Mouse (Mus musculus) right cerebral cortex, adult 2 months (tissue): ENCODE measurements around the gene Trappc1.
"Not testable (repeated sequence)": the region's sequence is repeated elsewhere in the genome, so short reads cannot be mapped to it uniquely, and the experiment has no call there.

Source experiments
- DNase-seq, 2 experiments: peaks; one replicate each; pipeline ENCODE4 v3.0.0; 2021 to 2022; ENCODE audit warnings: low spot score in 2 of 2

Trappc1 gene

DNA sequence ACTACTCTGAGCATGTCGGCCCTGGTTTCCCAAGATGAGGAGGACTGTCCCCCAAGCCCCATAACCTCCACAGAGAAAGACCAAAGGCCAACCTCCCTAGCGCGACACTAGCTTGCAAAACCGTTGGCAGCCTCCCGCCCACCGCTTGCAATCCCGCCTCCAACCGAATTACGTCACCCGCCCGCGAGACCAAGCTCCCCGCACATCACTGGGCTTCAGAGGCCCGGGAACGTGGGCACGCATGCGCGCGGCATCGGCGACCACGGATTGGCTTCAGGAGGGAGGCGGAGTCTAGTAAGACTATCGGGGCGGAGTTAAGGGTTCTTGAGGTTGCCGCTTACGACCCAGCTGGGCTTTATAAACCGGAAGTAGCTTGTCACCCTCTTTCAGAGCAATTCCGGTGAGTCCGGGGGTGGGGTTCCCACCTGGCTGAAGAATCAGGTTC, at the start of gene Trappc1, which contains the start of gene Cntrob:
Trappc1 (plus strand) TSS at position 314 of the 445 bp plus-strand sequence.
Cntrob (minus strand) TSS at position 109 of the 445 bp plus-strand sequence.
- peak; percentile 98 to 99 for DNase-seq

DNA sequence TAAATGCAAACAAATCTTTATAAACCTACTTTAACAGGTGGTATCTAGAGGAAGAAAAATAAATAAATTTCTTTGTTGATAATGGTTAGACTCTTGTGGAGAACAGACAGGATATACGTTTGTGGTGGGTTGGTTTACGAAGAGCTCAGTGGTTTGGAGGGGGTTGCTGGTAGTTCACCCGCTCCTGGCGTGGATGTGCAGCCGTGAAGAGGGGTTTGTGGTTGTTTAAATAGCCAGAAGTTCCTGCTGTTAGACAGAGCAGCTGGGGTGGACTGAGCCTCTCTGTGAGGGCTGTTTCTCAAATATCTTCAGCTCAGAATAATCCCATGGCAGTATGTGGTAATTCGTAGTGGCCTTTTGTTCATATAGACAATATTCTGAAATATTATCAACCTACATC, 48.1 kb upstream of the Trappc1 start:
- no peak for DNase-seq

DNA sequence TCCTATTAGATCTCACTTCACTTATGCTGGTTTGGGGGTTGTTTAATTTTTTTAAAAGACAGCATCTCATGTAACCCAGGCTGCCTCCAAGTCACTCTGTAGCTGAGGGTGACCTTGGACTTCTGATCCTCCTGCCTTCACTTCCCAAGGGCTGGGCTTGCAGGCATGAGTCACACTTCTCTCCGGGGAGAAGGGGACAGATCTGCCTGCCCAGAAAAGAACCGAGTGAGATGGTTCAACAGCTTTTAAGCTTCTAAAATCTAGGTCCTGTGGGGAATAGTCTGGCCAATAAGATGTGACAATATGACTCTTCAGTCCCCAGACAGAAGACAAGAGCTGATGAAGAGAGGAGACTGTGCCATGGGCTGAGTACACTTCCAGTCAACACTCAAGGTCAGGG, 47.7 kb upstream of the Trappc1 start:
- DNase-seq: no peak

DNA sequence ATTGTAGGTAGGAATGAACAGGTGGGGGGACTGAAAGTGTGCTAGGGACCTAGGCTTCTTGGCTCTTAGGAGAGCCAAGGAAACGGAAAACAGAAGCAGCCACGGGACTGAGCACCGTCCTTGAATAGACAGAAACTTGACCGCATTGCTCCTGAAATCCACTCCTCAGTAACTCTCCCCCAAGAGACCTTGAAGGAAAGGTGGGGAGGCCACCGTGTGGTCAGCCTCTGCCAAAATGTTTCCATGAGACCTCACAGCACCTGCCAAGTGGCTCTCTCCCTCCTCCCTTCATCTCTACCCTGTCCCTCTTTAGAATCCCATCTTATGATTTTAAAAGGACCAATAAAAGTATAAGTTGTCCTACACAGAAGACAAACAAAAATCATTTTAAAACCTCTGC, 46.5 kb upstream of the Trappc1 start:
- DNase-seq: no peak

DNA sequence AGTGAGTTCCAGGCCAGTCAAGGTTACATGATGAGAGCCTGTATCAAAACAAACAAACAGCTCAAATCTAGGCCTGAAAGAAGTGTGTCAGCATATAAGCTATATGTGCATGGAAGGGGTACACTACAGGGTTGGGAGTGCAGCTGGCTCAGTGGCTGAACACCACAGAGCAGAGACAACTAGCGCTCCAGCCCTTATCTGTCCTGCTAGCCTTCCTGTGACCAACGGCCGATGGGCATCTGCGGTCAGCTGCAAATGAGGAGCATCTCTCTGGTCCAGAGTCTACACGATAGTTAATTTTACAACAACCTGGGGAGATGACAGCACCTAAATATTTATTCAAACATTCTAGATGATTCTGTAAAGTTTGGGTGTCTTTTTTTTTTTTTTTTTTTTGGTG, 32.7 kb upstream of the Trappc1 start:
- DNase-seq: no peak

DNA sequence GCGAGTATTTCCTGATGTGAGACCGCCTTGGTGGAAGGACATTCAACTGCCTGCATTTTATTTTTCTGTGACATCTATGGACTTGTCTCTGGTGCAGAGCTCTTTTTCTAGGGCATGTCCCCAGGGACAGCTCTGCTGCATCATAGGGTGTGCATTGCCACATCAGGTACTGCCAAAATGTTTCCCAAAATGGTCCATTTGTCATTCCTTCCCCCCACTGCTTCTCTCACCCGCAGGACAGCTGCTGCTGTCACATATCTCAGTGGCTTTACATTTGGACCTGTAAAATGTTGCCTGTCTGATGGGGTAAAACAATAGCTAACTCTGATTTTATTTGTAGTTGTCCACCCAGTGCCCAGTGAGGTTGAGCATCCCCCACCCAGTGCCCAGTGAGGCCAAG, 28.5 kb upstream of the Trappc1 start:
- peak in 1 of 2 experiments; percentile 13 for DNase-seq

DNA sequence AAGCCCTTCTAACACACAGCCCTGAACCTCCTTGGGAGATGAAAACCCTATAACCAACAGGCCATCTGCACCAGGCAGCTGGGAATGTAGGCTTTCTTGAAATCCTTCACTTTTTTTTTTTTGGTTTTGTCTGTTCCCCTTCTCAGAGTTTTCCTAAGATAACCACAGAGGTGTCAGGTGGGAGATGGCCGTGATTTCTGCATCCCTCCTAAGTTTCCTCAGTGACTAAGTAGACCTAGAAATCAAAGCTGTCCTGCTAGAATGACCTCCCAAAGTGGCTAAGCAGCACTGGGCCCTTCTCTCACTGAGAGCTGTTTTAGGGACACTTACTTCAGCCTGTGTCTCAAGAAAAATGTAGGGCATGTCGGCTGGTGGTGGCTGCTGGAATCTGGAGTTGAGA, 26.0 kb upstream of the Trappc1 start:
- DNase-seq: no peak

DNA sequence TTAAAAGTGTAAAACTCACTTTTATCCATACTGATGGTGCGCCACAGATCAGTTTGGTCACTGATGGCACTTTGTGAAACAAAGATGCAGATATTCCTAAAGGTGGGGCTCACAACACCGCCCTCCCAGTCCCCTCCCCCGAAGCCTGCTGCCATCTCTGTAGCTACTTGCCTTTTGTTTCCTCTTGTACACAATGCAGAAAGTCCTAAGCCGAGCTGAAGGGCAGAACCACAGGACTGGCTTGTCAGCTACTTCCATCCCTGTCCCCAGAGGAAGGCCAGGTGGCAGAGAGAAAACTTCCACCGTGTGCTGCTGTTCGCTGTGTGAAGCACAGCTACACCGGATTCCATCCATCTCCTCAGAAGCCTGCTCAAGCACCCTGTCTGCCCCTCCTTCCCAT, 25.5 kb upstream of the Trappc1 start:
- DNase-seq: no peak

DNA sequence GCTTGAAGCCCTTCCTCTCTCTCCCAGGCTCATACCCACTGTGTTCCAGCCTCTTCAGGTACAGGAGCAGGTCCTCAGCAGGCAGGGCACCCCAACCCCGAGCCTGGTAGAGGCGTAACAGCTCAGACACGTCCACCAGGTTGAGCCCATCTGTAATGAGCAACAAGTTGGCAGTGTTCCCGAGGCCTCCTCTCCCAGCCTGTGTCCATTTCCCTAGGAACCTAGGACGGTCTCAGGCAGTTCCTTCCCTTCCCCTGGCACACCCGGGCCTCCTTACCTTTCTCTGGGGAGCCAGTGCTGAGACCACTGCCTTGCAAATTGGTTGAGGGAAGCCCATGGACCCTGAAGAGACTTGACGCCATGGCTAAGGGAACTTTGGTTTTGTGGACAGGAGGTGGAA, 21.0 kb upstream of the Trappc1 start:
- DNase-seq: no peak

DNA sequence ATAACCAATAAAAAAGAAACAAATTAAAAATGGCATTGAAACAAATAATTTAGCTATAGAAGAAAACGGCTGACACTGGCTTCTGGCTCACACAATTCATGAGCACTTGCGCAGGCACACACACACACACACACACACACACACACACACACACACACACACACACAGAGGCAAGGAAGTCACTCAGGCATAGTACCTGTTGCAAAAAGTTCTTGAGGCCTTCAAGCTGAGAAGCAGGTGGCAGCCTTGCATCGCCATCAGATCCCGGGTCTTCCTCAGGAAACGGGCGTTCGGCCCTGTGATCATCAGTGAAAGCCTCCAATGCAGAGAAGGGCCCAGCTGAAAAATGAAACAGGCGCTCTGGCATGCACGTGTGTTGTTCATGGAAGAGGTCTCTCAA, 18.5 kb upstream of the Trappc1 start:
- no peak for DNase-seq

DNA sequence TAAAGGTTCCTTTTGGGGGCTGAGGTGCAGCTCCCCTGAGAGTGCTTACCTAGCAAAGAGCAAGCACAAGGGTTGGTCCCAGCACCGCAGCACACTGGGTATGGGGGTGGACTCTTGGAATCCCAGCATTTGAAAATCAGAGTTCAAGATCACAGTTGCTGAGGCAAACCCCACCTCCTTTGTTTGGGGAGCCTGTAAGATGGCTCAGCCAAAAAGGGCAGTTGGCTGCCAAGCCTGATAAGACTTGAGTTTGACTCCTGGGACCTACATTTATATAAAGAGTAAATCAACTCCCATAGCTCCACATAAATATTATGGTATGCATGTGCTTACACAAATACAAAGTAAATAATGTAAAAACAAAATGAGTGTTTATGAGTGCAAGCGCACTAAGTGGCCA, 17.7 kb upstream of the Trappc1 start:
- DNase-seq: no peak

DNA sequence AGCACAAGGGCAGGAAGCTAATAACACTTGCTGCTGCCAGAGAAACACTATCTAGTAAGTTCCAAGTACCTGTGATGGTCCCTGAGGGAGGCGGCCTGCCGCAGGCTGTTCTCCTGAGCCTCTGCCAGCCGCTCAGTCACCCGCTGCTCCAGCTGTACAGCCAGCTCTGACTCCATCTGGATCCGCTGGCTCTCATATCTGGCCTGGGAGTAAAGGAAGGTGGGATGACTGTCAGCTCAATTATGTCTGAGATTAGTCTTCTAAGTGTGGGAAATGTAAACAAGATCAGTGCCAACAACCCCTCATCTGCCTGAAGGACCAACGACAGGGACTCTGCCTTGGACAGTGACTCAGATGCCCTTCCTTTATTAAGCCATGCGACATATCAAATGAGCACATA, 12.5 kb upstream of the Trappc1 start:
- no peak for DNase-seq

DNA sequence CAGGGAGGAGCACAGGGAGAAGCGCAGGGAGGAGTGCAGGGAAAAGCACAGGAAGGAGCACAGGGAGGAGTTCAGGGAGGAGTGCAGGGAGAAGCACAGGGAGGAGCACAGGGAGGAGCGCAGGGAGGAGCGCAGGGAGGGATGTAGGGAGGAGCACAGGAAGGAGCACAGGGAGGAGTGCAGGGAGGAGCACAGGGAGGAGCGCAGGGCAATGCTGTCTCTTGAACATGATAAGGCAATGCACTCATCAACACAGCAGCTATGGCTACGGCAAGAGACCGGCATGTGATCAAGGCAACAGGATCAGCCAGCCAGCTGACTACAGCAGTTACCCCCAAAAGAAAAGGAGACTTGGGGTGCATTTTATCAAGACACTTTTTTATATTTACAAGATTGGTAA, 7.4 kb upstream of the Trappc1 start:
- no peak for DNase-seq

DNA sequence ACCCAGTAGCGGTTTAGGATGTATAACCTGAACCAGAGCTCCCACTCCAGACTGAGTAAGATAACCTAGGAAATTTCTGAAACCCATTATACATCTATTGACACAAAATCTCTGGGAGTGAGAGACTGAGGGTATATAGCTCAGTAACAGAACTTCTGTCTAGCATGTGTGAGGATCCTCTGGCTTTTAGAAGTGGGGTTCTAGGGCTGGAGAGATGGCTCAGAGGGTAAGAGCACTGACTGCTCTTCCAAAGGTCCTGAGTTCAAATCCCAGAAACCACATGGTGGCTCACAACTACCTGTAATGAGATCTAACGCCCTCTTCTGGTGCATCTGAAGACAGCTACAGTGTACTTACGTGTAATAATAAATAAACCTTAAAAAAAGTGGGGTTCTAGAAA, 5.8 kb upstream of the Trappc1 start:
- not testable (repeated sequence) for DNase-seq

DNA sequence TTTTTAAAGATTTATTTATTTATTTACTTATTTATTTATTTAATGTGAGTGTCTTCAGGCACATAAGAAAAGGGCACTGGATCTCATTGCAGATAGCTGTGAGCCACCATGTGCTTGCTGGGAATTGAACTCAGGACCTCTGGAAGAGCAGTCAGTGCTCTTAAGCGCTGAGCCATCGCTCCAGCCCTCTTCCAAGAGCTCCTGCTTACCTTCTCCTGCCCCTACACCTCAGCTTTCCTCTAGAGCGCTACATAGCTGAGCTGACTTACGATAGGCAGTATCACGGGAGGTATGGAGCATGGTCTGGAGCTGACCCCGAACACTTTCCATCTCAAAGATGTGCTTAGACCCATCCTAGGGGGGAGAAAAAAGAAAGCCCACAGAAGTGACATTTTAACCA, 2.2 kb upstream of the Trappc1 start:
- DNase-seq: no peak

DNA sequence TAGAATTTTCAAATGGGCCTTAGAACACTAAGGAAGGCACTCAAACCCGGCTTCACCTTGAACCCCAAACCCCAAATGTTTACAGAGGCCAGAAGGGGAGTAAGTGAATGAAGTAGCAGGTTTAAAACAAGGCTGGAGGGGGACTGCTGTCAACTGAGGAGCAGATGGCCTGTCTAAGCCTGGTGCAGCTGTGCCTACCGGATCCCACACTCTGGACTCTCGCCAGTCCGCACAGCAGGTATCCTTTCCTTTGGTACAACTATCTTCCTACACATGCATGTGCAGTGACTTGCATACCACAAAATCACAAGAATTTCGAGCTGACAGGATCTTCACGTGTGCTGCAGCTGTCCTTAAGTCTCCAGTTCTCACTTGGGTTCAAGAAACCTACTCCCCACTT, 1.8 kb upstream of the Trappc1 start:
- DNase-seq: peak in 1 of 2 experiments; percentile 63

DNA sequence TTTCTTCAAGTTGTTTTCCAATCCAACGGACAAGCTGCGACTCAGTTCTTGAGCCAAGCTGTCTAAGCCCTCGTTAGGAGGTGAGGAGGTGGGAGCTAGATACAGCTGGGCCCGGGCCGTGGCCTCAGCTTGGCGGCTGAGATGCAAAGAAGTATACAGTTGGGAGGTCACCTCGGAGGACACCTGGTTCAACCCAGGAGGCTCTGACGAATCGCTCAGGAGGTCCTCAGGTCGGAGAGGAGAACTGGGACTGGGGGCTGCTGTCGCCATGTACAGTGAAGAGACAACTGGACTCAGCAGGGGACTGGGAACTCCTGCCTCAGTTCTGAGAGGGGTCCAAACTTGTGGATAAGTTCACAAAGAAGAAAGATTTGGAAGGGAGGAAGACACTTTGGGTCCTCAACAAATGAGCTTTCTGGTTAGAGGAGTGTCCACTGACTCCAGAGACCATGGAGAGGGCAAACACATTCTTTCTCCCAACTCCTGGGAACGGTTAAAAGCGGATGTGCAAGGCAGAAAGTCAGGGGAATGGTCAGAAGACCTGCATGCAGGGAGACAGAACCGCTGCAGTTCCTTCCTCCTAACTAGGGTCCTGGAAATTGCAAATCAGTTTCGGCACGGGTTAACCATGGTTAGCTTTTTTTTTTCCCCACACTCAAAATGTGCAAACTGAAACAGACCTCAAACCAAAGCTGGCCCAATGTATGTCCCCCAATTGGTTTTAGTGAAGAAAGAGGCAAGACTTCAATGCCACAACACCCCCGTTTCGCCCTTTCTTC, 898 bp upstream of the Trappc1 start:
- DNase-seq: no peak

DNA sequence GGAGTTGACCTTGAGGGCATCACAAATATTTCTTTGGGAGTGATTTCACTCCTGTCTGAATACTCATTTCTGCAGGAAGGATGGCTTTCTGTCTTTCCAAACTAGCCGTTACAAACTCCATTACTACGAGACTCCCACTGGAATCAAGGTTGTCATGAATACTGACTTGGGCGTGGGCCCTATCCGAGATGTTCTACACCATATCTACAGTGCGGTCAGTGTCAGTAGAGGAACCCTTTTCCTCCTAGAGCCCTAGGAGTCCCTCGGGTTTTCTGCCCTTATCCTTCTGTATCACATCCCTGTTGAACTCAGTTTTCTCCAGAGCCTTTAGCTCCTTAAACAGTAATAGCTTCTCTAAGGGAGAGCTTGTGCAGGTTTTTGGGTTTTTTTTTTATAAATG, 969 bp downstream of the Trappc1 start:
- no peak for DNase-seq

DNA sequence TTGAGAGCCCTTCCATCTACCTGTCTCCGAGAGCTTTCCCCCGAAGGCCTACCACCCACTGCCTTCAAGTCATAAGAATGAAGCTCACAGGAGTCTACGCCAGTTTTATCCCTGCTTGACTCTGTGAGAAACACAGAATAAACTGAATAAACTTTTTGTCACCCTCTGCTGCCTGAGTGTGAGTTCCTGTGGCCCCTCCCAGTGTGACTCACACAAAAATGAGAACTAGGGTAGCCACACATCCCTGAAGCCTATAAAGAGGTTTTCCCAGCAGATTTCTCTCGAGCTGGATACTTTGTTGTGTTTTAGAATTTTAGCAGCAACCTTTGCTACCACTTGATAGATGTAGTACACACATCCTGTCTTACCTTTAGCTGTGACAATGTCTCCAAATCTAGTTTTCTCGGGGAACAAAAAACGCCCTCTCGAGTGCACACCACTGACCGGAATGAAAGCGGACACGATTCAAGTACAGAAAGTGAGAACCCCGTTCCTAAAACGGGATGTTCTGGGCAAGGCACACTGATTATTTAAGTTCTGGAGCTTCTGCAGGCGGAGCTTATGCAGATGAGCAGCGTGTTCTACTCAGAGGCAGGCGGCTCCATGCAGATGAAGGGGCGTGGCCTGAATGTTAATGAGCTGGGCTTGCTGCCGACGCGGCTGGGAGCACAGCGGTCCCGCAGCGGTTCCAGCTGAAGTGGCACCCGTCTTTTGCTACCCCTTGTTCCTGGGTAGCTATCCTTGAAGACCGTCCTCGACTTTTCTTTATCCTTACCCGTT, 2.0 kb downstream of the Trappc1 start, which contains the start of gene Kcnab3:
Kcnab3 (plus strand) TSS at position 631 of the 780 bp plus-strand sequence.
- peak; percentile 83 to 85 for DNase-seq

DNA sequence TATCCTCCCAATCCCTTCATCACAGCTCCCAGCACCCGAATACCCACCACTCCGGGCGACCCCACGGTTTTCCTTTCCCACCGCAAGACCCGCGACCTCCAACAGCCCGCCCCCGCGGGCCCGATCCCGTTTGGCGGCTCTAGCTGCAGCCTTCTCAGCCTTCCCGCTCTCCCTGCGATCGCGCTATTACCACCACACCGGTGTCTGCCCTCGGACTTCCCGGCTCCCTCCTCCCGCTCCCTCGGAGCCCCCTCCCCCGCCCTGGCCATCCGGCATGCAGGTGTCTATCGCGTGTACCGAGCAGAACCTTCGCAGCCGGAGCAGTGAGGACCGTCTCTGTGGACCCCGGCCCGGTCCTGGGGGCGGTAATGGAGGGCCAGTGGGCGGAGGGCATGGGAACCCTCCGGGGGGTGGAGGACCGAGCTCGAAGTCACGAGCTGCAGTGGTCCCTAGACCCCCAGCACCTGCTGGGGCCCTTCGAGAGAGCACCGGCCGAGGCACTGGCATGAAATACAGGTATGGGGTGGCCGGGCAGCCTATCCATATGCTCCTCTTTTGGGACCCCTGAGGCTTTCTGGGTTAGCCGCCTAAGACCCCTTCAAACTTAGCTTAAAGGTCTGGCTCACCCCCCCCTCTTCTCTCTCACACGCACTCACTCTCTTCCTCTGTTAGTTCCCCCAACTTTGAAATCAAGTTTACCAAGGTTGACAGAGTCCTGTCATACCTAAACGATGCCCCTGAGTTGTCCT, 2.8 kb downstream of the Trappc1 start:
- DNase-seq: no peak

DNA sequence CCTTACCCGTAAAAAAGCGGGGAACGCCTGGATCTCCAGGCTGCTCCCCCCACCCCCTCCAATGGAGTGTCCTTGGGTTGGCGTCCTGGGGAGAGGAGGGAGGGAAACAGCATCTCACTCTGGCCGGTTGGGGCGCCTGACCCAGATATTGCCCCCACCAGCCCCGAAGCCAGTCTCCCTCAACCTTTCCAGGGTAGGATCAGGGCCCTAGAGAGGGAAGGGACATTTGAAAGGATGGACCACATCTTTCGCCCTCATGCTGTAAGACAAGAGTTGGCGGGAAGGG, 3.3 kb downstream of the Trappc1 start:
- no peak for DNase-seq

DNA sequence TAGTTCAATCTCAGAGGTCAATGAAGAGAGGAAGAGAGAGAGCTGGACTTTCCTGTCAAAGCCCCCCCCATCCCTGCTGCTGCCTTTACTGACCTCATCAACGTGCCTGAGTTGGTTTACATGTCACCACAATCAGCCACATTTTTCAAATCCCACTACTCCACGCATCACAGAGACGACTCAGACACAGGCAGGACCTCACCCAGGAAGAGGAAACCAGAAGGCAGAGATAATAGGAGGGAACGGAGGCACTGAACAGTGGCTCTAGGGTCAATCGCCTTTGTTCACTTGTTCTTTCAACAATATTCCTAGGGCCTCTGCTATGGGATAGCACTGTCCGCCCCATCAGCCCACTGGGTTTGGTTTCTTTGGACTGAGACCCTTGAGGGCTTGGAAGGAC, 3.9 kb downstream of the Trappc1 start:
- no peak for DNase-seq

DNA sequence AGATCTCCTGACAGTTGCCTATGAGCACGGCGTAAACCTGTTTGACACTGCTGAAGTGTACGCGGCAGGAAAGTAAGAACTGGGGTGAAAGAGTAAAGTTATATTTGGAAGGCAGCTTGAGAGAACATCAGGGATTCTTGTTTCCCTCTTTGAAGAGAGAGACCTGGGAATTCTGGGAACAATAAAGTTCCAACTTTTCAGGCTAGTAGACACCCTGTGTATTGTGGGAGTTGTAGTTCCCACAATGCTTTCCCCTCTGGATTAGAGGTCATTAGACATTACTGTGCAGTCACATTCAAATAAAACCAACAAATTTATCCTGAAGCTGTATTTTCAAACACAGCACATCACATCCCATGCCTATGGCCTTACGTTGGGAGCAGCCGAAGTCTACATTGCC, 4.7 kb downstream of the Trappc1 start:
- no peak for DNase-seq
